Mouse (Mus musculus): ENCODE measurements around the gene Klhdc4.
A peak's percentile ranks its signal among the peaks of the same experiment; 100 is the strongest.

The Klhdc4 gene

DNA sequence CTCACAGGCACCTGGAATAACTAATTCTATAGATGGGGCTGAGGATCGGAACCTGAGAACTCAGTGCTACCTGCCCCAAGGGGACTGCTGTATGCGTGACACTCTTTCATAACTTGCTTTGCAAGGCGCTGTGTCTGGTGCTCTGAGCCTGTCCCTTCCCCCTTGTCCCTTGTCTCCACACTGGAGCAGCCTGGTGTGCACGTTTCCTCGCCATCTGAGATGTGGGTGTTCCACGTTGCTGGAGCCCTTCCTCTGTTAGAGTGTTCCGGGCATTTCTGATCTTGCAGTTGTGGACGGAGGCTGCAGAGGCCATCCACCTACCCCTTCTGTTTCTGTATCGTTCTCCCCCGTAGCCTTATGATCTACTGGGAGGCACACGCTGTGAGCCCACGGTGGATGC is 70.9 kb downstream of the Klhdc4 start:
- no peak for DNase-seq (ENCODE audit: low spot score in 2 of 2)

GRCm38 (mm10) chr8:121751407-121751806 is 78.0 kb downstream of the Klhdc4 start:
- peak; percentile 21 to 70 for DNase-seq (ENCODE audit: low spot score in 2 of 2)

GRCm38 (mm10) chr8:121750512-121750911 is 78.9 kb downstream of the Klhdc4 start:
- no peak for DNase-seq (ENCODE audit: low spot score in 2 of 2)

GRCm38 (mm10) chr8:121749501-121749900 is 79.9 kb downstream of the Klhdc4 start:
- DNase-seq (ENCODE audit: low spot score in 2 of 2) = no peak
